Mouse (Mus musculus) CH12.LX (cell line): Measurements from ENCODE around the gene Dnase1l3. TPM values are rescaled to one million over a fixed set of nuclear protein-coding genes. Genes with fewer than 3 reads are reported as not detected.

Experiments used
- DNase-seq: peaks from one replicate; pipeline ENCODE4 v3.0.0-alpha.2; 2013; ENCODE audit errors: extremely low read depth
- H3K27ac ChIP-seq: 2 replicates; pipeline ENCODE4 v1.5.1; 2012; ENCODE audit warnings: low read depth, mild to moderate bottlenecking, control low read depth, moderate library complexity; ENCODE audit not compliant: insufficient read depth
- H3K27me3 ChIP-seq: replicated peaks from 2 replicates; pipeline ENCODE3; 2012; ENCODE audit warnings: inconsistent platforms
- H3K36me3 ChIP-seq, 2 experiments: replicated peaks in 1 of 2; 2 replicates each; pipeline versions ENCODE3 to v1.6.1; 2012; ENCODE audit warnings: inconsistent platforms in 1 of 2, low read length in 1 of 2, mild to moderate bottlenecking in 1 of 2, mixed read lengths in 1 of 2, moderate library complexity in 1 of 2; ENCODE audit not compliant: control insufficient read depth in 1 of 2, insufficient read depth in 1 of 2
- H3K4me1 ChIP-seq, 2 experiments: 2 replicates each; pipeline ENCODE4 v1.6.1; 2012; ENCODE audit warnings: inconsistent platforms in 1 of 2, moderate library complexity in 1 of 2; ENCODE audit not compliant: insufficient read depth in 2 of 2, control insufficient read depth in 1 of 2
- H3K4me2 ChIP-seq: 2 replicates; pipeline ENCODE4 v1.6.1; 2012; ENCODE audit warnings: low read depth, mild to moderate bottlenecking, control low read depth; ENCODE audit not compliant: poor library complexity, insufficient read depth, severe bottlenecking
- H3K4me3 ChIP-seq, 3 experiments: fragments of 150-350 bp in 1 of 3; sonication (generic) in 1 of 3; replicated peaks in 1 of 3; 2 replicates each; pipeline versions ENCODE3 to v1.5.1; 2011 to 2012; ENCODE audit warnings: low read depth in 2 of 3, low read length in 2 of 3, mild to moderate bottlenecking in 2 of 3, moderate library complexity in 2 of 3, control low read depth in 1 of 3, improper control_type of control experiment in 1 of 3, inconsistent platforms in 1 of 3, mixed read lengths in 1 of 3; ENCODE audit not compliant: poor library complexity in 1 of 3
- H3K79me2 ChIP-seq: replicated peaks from 2 replicates; pipeline ENCODE4 v1.6.1; 2012; ENCODE audit warnings: mild to moderate bottlenecking, moderate library complexity; ENCODE audit not compliant: control insufficient read depth, poor library complexity, insufficient read depth, severe bottlenecking; ENCODE audit errors: extremely low read depth
- H3K9ac ChIP-seq: 2 replicates; pipeline ENCODE4 v1.6.1; 2012; ENCODE audit warnings: low read depth, mild to moderate bottlenecking, control low read depth, moderate library complexity; ENCODE audit not compliant: insufficient read depth
- H3K9me3 ChIP-seq: replicated peaks from 2 replicates; pipeline ENCODE3; 2012; ENCODE audit warnings: low read length, inconsistent platforms, mixed read lengths
- CTCF ChIP-seq, 2 experiments: IDR thresholded peaks in 1 of 2; conservative IDR thresholded peaks in 1 of 2; 2 replicates each; pipeline ENCODE4 v1.5.1; 2011 to 2012; ENCODE audit warnings: low read depth in 2 of 2, low read length in 2 of 2, improper control_type of control experiment in 1 of 2, inconsistent platforms in 1 of 2, mild to moderate bottlenecking in 1 of 2, moderate library complexity in 1 of 2
- E2F4 ChIP-seq: IDR thresholded peaks from 2 replicates; pipeline ENCODE4 v1.6.1; 2011; ENCODE audit warnings: low read depth, low read length, improper control_type of control experiment; ENCODE audit not compliant: insufficient replicate concordance
- ELF1 ChIP-seq: IDR thresholded peaks from 2 replicates; pipeline ENCODE4 v1.6.1; 2014; ENCODE audit warnings: low read depth, mild to moderate bottlenecking, inconsistent platforms, low read length, improper control_type of control experiment
- ETS1 ChIP-seq: conservative IDR thresholded peaks from 2 replicates; pipeline ENCODE4 v1.6.1; 2012; ENCODE audit warnings: low read depth, mild to moderate bottlenecking, inconsistent platforms, low read length, improper control_type of control experiment, moderate library complexity
- GABPA ChIP-seq: IDR thresholded peaks from 2 replicates; pipeline ENCODE4 v1.6.1; 2012; ENCODE audit warnings: low read depth, low read length, improper control_type of control experiment, inconsistent platforms; ENCODE audit not compliant: insufficient replicate concordance
- HCFC1 ChIP-seq: IDR thresholded peaks from 2 replicates; pipeline ENCODE4 v1.6.1; 2012; ENCODE audit warnings: low read depth, mild to moderate bottlenecking, inconsistent platforms, low read length, improper control_type of control experiment
- JUN ChIP-seq: IDR thresholded peaks from 2 replicates; pipeline ENCODE4 v1.6.1; 2011; ENCODE audit warnings: low read depth, mild to moderate bottlenecking, low read length, improper control_type of control experiment, moderate library complexity; ENCODE audit not compliant: insufficient read depth
- JUND ChIP-seq: conservative IDR thresholded peaks from 2 replicates; pipeline ENCODE4 v1.6.1; 2011; ENCODE audit warnings: low read depth, low read length, improper control_type of control experiment
- MAFK ChIP-seq: IDR thresholded peaks from 2 replicates; pipeline ENCODE4 v1.6.1; 2011; ENCODE audit warnings: low read length, improper control_type of control experiment; ENCODE audit not compliant: insufficient replicate concordance
- MXI1 ChIP-seq: IDR thresholded peaks from 2 replicates; pipeline ENCODE4 v1.6.1; 2011; ENCODE audit warnings: mild to moderate bottlenecking, low read depth, low read length, improper control_type of control experiment
- POLR2A ChIP-seq: IDR thresholded peaks from 2 replicates; pipeline ENCODE4 v1.6.1; 2011; ENCODE audit warnings: low read depth, mild to moderate bottlenecking, improper control_type of control experiment, low read length
- POLR2AphosphoS2 ChIP-seq: IDR thresholded peaks from 2 replicates; pipeline ENCODE4 v1.6.1; 2011; ENCODE audit warnings: low read depth, low read length, improper control_type of control experiment
- RAD21 ChIP-seq: IDR thresholded peaks from 2 replicates; pipeline ENCODE4 v1.6.1; 2011; ENCODE audit warnings: low read depth, mild to moderate bottlenecking, low read length, improper control_type of control experiment, moderate library complexity
- RCOR1 ChIP-seq: conservative IDR thresholded peaks from 2 replicates; pipeline ENCODE4 v1.6.1; 2012; ENCODE audit warnings: low read depth, mild to moderate bottlenecking, inconsistent platforms, low read length, improper control_type of control experiment
- SIN3A ChIP-seq: IDR thresholded peaks from 2 replicates; pipeline ENCODE4 v1.6.1; 2012; ENCODE audit warnings: low read length, improper control_type of control experiment, inconsistent platforms
- SMC3 ChIP-seq: IDR thresholded peaks from 2 replicates; pipeline ENCODE4 v1.6.1; 2011; ENCODE audit warnings: low read depth, low read length, improper control_type of control experiment
- TCF12 ChIP-seq: IDR thresholded peaks from 2 replicates; pipeline ENCODE4 v1.6.1; 2014; ENCODE audit warnings: low read depth, mild to moderate bottlenecking, inconsistent platforms, low read length, improper control_type of control experiment
- ZMIZ1 ChIP-seq: IDR thresholded peaks from 2 replicates; pipeline ENCODE4 v1.6.1; 2012; ENCODE audit warnings: low read depth, mild to moderate bottlenecking, inconsistent platforms, low read length, improper control_type of control experiment
- ZNF384 ChIP-seq: IDR thresholded peaks from 2 replicates; pipeline ENCODE4 v1.6.1; 2012; ENCODE audit warnings: low read depth, low read length, improper control_type of control experiment, inconsistent platforms
- dilution Hi-C: fragments of 300-500 bp; cut with MboI; formaldehyde crosslinking; loops from 2 replicates; pipeline ENCODE4 v1.14.3; 2020; ENCODE audit warnings: low sequenced_read_pairs; ENCODE audit not compliant: extremely low pct_unique_long_range_greater_than_20kb, extremely low pct_ligation_motif_present
- in situ Hi-C: fragments of 300-500 bp; cut with MboI; formaldehyde crosslinking; loops from 3 replicates; pipeline ENCODE4 v1.14.3; 2019; ENCODE audit warnings: low sequenced_read_pairs, low pct_ligation_motif_present, low pct_unique_long_range_greater_than_20kb, mixed read lengths
- polyA plus RNA-seq: library from polyadenylated mRNA; unstranded; fragments of >175 nt; gene quantifications from 2 replicates; pipeline ENCODE4 v1.2.1, GENCODE M21; 2012; ENCODE audit warnings: low read depth; ENCODE audit not compliant: insufficient read length
- total RNA-seq, 2 experiments: library from RNA; depleted of rRNA; stranded (reverse); fragments of 300-350 nt in 1 of 2; fragments of >200 nt in 1 of 2; gene quantifications; 2 replicates each; pipeline ENCODE4 v1.2.3; 2012 to 2014

Dnase1l3 gene
- total and polyA plus RNA-seq, 3 experiments = 2.5 to 36.0 (median 2.9) TPM

DNA sequence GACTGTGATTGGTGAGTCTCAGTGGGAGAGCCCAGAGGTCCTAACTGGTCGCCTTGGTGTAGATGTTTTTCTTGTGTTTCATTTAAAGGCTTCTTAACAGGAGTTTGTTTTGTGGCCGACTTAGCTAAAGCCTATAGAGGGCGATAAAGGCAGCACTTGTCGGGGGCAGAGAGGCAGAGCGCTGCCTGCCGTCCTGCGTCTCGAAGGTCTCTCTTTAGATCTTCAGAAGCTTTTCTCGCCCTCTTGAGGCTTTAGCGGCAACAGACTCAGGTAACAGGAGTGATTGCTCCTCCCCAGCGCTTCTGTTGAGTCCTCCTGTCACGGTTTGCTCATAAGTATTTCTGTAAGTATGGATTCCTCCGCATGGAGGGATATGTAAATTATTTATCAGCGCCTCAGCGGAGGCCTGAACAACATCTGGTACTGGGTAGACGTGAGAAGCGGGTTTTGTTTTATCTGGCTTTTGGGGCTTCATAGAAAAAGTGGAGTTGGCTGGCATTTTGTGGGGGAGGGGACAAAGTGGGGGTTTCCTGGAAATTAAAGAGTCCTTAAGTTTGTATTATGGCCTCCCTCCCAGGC, 57.2 kb downstream of the Dnase1l3 start:
- dilution Hi-C loops = no loop called here

GRCm38 (mm10) chr14:7934166-7934565, 60.2 kb downstream of the Dnase1l3 start:
- peaks cover 76 to 99% of the 10 kb centered on the region in 2 experiments for H3K36me3 ChIP-seq
- H3K27ac ChIP-seq = no peak overlapping the region
- TF ChIP-seq ELF1 (no peak), ETS1 (no peak), POLR2AphosphoS2 (no peak), JUND (no peak), HCFC1 (no peak), CTCF (conservative IDR thresholded peaks at IDR 0.05 in 1 of 2, IDR thresholded peaks at IDR 0.05 in 1 of 2; ENCODE audit: low read depth in 2 of 2, low read length in 2 of 2) (no peak), RAD21 (no peak), MAFK (no peak), MXI1 (no peak), ZNF384 (no peak), SIN3A (no peak), JUN (no peak), RCOR1 (no peak), POLR2A (no peak), E2F4 (no peak), GABPA (no peak)
- TF ChIP-seq, all 38 proteins: peak for 0
- H3K9ac ChIP-seq = no peak overlapping the region
- peaks cover 4 to 15% of the 10 kb centered on the region in 2 experiments; a peak in 3 of 4 replicates for H3K4me1 ChIP-seq
- no peaks in the 10 kb centered on the region for H3K9me3 ChIP-seq
- dilution Hi-C loops = no loop called here
- no peak overlapping the region for H3K4me3 ChIP-seq
- H3K4me2 ChIP-seq = no peak overlapping the region
- H3K27me3 ChIP-seq = no peaks in the 10 kb centered on the region
- H3K79me2 ChIP-seq = no peaks in the 10 kb centered on the region
- DNase-seq = no peak
- in situ Hi-C loops = loop anchor here (10.0 kb wide), 1 partner anchor 119 kb away; the partner anchor contains the start of gene Flnb

More for the DNA sequence above, 57.2 kb downstream of the Dnase1l3 start:
- Histone ChIP-seq H3K9ac (no peak overlapping the region), H3K36me3 (peaks cover 66 to 99% of the 10 kb centered on the region in 2 experiments), H3K4me3 (no peak overlapping the region), H3K27ac (no peak overlapping the region), H3K4me2 (no peak overlapping the region), H3K9me3 (no peaks in the 10 kb centered on the region), H3K4me1 (peaks cover 4 to 15% of the 10 kb centered on the region in 2 experiments; a peak in 3 of 4 replicates), H3K27me3 (no peaks in the 10 kb centered on the region), H3K79me2 (no peaks in the 10 kb centered on the region)
- no peak for DNase-seq
- TF ChIP-seq ZMIZ1 = no peak
- peak; percentile 9; the same call in 1 of the 2 replicates for TF ChIP-seq SMC3
- no peak for TF ChIP-seq TCF12
- TF ChIP-seq CTCF (conservative IDR thresholded peaks at IDR 0.05 in 1 of 2, IDR thresholded peaks at IDR 0.05 in 1 of 2; ENCODE audit: low read depth in 2 of 2, low read length in 2 of 2) = peak in 1 of 2 experiments; percentile 47; a peak in 2 of 4 replicates
- in situ Hi-C loops = loop anchor here (10.0 kb wide), 1 partner anchor 122 kb away; the partner anchor contains the start of gene Flnb
